Mouse (Mus musculus) urinary bladder, adult 2 months (tissue): ENCODE measurements around the gene Xdh. TPM values are rescaled to one million over a fixed set of nuclear protein-coding genes. Genes with fewer than 3 reads are reported as not detected.

ENCODE experiments used
- DNase-seq: peaks from one replicate; pipeline ENCODE4 v3.0.0; 2022; ENCODE audit warnings: low spot score
- polyA plus RNA-seq: library from polyadenylated mRNA; depleted of rRNA; stranded (reverse); fragments of >200 nt; gene quantifications from 2 replicates; pipeline ENCODE4 v1.2.3, GENCODE M21; 2012; rRNA removed

Gene Xdh
- 48.4 and 88.6 TPM in 2 replicates for polyA plus RNA-seq

- no peak for DNase-seq
Measured at GRCm38 (mm10) chr17:73950062-73950735, at the start of gene Xdh. Gene Xdh, minus strand, starts transcription at chr17:73950196.

DNA sequence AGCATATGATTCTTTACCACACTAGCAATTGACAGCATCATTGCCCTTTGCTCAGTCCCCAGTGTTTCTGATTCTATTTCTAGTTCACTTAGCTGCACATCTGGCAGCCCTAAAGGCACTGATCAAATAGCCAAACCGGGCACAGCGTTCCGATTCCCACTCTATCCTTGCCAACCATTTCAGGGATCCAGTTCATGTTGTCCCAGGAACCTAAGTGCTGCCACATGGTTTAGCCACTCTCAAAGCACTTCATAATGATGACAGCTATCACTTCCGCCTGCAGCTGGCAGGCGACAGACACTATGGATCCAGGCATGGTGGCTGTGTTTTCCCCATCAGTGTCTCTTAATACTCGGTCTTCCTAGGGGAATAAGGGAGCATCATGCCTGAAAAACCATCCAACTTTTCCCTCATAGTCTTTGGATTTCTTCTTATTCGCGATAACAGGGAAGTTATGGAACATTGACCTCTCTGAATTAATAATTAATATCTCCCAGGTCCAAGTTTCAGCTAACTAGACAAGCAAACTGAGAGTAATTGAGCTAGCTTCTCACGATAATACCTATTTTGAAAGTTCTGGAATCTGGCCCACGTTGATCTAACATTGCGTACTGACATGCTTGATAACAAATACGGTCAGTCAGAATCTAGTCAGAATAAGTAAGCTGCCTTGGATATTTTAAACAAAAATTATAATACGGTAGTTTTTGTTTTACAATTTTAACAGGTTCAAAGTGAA lies 46.1 kb upstream of the Xdh start:
- no peak for DNase-seq

DNA sequence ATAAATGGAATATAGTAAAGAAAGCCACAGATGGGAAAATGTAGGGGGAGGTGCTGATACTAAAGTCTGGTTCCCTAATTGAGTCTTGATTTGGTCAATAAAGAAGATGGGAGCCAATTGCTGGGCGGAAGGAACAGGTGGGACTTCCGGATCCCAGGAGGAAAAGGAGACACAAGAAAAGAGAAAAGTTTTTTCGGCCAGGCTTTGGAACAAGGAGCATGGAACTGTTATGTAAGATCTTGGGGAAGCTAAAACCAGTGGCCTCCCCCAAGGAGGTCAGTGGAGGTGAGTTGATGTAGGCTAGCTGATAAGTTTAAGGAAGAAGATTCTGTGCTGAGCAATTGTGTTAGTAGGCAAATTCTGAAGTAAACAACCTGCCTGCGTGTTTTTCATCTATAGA lies 41.3 kb upstream of the Xdh start:
- no peak for DNase-seq

DNA sequence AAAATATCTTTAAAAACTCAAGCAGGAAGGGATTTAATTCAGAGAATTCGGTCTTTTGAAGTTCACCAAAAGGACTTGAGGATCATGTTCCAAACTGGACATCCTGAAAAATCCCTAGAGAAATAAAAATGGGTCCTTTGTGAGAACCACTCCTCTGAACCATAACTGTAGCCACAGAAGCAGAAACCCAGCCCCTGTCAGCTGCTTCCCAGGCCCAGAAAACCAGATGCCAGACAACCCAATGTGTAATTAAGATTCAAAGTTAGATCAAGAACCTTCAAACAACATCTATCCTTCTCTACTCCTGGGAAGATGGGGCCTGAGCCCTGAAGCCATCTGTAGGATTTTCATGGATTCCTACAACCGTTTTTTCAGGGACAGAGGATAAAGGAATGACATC lies 36.6 kb upstream of the Xdh start:
- DNase-seq = no peak

DNA sequence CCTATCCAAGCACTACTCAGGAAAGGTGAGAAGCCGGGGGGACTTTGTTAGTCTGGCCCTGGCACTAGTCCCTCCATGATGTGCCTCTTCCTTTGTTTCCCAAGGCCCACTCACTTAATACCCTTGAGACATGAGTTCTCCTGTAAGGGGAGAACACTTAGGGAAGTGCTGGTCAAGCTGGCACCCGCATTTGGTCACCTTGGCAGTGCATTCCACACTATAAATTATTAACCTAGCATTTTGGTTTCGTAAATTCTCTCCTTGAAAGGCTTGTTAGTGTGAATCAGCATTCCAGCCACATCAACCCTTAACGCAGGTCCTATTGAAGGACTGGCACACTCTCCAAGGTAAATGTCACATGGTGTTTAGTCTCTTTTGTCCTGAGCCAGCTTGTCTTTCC lies 35.9 kb upstream of the Xdh start:
- no peak for DNase-seq

DNA sequence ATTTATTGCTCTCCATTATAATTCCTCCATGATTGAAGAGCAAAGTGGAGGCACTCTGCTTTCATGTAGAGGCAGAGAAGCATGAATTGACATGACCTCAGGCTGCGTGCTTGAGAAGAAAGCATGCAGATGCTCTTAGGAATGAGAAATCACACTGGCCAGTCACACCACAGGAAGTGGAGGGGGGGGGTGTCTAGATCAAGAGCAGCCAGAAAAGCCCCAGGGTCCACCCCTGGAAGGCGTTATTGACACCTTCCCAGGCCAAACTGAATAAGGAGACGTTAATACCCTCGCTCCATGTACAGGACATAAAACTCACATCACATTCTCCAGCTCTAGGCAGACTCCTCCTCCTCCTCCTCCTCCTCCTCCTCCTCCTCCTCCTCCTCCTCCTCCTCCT lies 34.5 kb upstream of the Xdh start:
- no peak for DNase-seq

GRCm38 (mm10) chr17:73982871-73983270 lies 32.9 kb upstream of the Xdh start:
- DNase-seq = no peak

- DNase-seq = no peak
Measured at GRCm38 (mm10) chr17:73976066-73976465, 26.1 kb upstream of the Xdh start.

GRCm38 (mm10) chr17:73972648-73973047 lies 22.7 kb upstream of the Xdh start:
- no peak for DNase-seq

- no peak for DNase-seq
Measured at GRCm38 (mm10) chr17:73971291-73971690, 21.3 kb upstream of the Xdh start.

- DNase-seq = no peak
Measured at GRCm38 (mm10) chr17:73970361-73971027, 20.5 kb upstream of the Xdh start.

- DNase-seq = no peak
Measured at GRCm38 (mm10) chr17:73964856-73965255, 14.9 kb upstream of the Xdh start.

- no peak for DNase-seq
Measured at GRCm38 (mm10) chr17:73962628-73963043, 12.6 kb upstream of the Xdh start.

- no peak for DNase-seq
Measured at GRCm38 (mm10) chr17:73961801-73962403, 11.9 kb upstream of the Xdh start.

- no peak for DNase-seq
Measured at GRCm38 (mm10) chr17:73960745-73961144, 10.7 kb upstream of the Xdh start.

DNA sequence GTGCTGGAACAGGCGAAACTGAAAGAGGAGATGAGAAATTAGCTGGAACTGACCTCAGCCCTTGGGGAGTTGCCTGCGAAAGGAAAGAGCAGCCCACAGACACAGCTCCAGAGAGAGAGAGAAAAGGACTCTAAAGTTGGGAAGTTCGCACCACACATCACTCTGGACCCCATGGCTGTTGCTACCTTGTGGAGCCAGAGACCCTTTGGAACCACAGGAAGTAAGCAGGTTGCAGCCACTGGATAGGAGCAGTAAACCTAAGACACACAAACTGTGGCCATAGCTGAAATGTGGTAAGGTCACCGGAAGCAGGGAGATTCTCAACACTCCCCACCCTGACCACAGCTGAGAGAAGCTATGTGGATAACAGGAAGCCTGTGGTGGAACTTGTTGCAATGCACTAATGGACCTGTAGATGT lies 2.1 kb upstream of the Xdh start:
- no peak for DNase-seq

- DNase-seq = no peak
Measured at GRCm38 (mm10) chr17:73950970-73951369, 974 bp upstream of the Xdh start.

GRCm38 (mm10) chr17:73949498-73949897 lies 498 bp downstream of the Xdh start:
- no peak for DNase-seq

DNA sequence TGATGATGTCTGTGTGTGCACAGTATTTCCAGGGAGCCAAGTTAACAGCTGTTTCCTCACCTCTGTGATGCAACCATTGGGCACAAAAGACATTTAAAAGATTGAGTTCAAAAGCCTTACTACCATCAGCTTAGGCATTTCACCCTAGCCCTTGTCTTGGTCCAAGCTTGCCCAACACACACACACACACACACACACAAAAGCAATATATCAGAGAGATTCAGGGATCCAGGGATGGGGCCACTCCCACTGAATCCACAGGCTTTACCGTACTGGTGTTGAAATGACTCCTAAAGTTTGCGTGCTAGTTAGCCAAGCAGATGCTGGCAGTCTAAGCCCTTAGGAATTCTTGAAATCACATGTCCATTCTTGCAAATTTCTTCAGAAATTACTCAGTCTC lies 1.2 kb downstream of the Xdh start:
- DNase-seq = no peak

GRCm38 (mm10) chr17:73948039-73948438 lies 2.0 kb downstream of the Xdh start:
- DNase-seq = no peak

DNA sequence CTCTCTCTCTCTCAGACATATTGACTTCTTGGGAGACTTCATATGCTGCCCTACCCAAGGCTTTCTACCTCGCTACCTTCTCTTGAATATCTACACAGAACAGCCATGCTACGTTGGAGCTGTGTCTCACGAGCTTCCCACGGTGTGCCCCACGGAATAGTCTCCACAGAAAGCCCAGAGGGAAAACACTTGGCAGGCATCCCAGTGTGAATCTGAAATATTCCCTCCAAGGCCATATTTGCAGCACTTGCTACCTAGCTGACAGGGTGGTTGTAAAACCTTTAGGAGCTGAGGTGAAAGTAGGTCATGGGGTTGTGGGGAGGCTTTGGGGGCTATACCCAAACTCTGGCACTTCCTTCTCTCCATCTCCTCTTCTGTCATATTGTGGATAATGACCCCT lies 3.1 kb downstream of the Xdh start:
- no peak for DNase-seq

- no peak for DNase-seq
Measured at GRCm38 (mm10) chr17:73944661-73945060, 5.3 kb downstream of the Xdh start.
